Mouse (Mus musculus): ENCODE measurements around the gene Tdo2. TPM values are rescaled to one million over a fixed set of nuclear protein-coding genes. Genes with fewer than 3 reads are reported as not detected.

The Tdo2 gene
- total RNA-seq (2012; rRNA removed) = not detected in 2 replicates

DNA sequence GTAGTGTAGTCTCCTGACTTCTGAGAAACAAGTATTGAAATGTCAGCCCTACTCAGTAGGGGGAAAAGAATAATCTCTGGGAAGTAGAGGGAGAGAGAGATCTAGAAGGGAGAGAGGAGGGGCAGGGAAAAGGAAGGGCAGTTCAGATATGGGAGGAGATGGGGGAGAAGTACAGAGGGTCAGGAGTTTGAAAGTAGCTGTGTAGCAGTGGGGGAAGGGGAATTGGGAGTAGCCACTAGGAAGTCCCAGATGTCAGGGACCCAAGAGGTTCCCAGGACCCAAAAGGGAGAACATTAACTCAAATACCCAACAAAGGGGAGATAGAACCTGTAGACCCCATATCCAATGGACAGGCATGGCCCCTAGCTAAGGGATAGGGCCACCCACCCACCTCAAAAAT is at the start of gene Tdo2:
Gene Tdo2 (minus strand): TSS at position 101 of the 400 bp plus-strand sequence.
- H3K9me3 ChIP-seq (ENCODE audit: control insufficient read depth, insufficient read depth, low read depth, low read length) = no peaks in the 10 kb centered on the region
- H3K9ac ChIP-seq (ENCODE audit: insufficient read depth, low read depth, low read length, poor library complexity, severe bottlenecking) = no peak within 1 kb of the TSS
- no peaks in the 10 kb centered on the region for H3K36me3 ChIP-seq (ENCODE audit: control insufficient read depth, insufficient read depth, low read length, poor library complexity, severe bottlenecking)
- in situ Hi-C loops (cut with MboI; ENCODE audit: low sequenced_read_pairs in 2 of 2, unreplicated experiment in 2 of 2) = no loop called here
- no peak within 1 kb of the TSS for H3K4me3 ChIP-seq (ENCODE audit: insufficient read depth in 1 of 2, low read depth in 1 of 2, low read length in 2 of 2, poor library complexity in 1 of 2, severe bottlenecking in 1 of 2)
- TF ChIP-seq ZNF384 (IDR thresholded peaks at IDR 0.05; ENCODE audit: low read depth, low read length) (no peak), MAFK (IDR thresholded peaks at IDR 0.05; ENCODE audit: insufficient read depth, low read depth, low read length) (no peak), ZC3H11A (IDR thresholded peaks at IDR 0.05; ENCODE audit: borderline replicate concordance, low read depth, low read length) (no peak)
- H3K27ac ChIP-seq (ENCODE audit: insufficient read depth, low read depth, low read length, poor library complexity, severe bottlenecking) = no peak within 1 kb of the TSS
- H3K4me1 ChIP-seq (ENCODE audit: control insufficient read depth in 2 of 2, insufficient read depth in 2 of 2, low read length in 2 of 2, poor library complexity in 1 of 2) = no peaks in the 10 kb centered on the region
- DNase-seq (ENCODE audit: low read depth, low spot score) = no peak

DNA sequence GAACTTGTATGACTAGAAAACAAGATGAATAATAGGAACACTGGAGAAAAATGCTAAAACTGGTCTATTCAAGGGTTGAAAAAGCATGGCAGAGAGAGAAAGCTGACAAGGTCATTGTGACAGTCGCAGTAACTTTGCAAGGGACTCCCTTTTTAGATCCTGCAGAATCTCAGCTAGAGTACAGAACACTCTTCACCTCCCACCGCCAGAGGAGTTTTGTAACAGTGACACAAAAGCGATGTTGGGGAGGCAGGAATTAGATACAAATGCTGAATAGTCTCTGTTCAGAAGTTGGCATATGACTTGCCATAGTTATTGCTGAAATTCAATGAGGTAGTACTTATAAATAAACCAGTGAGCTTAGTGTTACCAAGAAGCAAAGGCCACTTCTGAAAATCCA is 47.1 kb upstream of the Tdo2 start:
- Histone ChIP-seq H3K36me3 (ENCODE audit: control insufficient read depth, insufficient read depth, low read length, poor library complexity, severe bottlenecking) (no peaks in the 10 kb centered on the region), H3K4me3 (ENCODE audit: insufficient read depth in 1 of 2, low read depth in 1 of 2, low read length in 2 of 2, poor library complexity in 1 of 2, severe bottlenecking in 1 of 2) (no peak overlapping the region), H3K9ac (ENCODE audit: insufficient read depth, low read depth, low read length, poor library complexity, severe bottlenecking) (no peak overlapping the region), H3K27ac (ENCODE audit: insufficient read depth, low read depth, low read length, poor library complexity, severe bottlenecking) (no peak overlapping the region), H3K9me3 (ENCODE audit: control insufficient read depth, insufficient read depth, low read depth, low read length) (no peaks in the 10 kb centered on the region), H3K4me1 (ENCODE audit: control insufficient read depth in 2 of 2, insufficient read depth in 2 of 2, low read length in 2 of 2, poor library complexity in 1 of 2) (no peaks in the 10 kb centered on the region)
- TF ChIP-seq ZC3H11A (IDR thresholded peaks at IDR 0.05; ENCODE audit: borderline replicate concordance, low read depth, low read length) (no peak), ZNF384 (IDR thresholded peaks at IDR 0.05; ENCODE audit: low read depth, low read length) (no peak), CHD2 (IDR thresholded peaks at IDR 0.05; ENCODE audit: low read depth, low read length) (no peak), HCFC1 (IDR thresholded peaks at IDR 0.05; ENCODE audit: borderline replicate concordance, insufficient read depth, low read length) (no peak), MAFK (IDR thresholded peaks at IDR 0.05; ENCODE audit: insufficient read depth, low read depth, low read length) (no peak)
- in situ Hi-C loops (cut with MboI; ENCODE audit: low sequenced_read_pairs in 2 of 2, unreplicated experiment in 2 of 2) = no loop called here
- no peak for DNase-seq (ENCODE audit: low read depth, low spot score)

DNA sequence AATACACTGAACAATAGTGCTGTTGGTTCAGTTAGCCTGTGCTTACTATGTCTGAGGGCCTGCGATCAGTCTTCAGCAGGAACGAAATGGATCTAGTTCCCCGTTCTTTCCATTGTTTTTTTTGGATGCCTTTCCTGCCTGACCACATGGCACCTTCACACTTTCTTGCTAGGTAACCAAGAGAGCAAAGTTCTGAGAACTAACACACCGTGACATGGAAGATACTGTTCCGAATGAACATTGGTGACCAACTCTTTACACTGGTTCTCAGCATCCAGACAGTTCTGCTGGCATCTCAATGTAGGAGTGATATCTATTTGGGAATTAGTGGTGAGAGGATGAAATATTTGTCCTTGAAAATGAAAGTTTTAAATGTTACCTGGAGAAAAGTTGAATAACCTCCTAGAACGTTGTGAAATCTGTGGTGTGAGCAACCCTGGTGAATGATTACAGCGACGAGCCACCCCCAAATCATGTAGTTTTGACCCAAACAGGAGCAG is 46.5 kb upstream of the Tdo2 start:
- no peak for DNase-seq (ENCODE audit: low read depth, low spot score)
- Histone ChIP-seq H3K4me3 (ENCODE audit: insufficient read depth in 1 of 2, low read depth in 1 of 2, low read length in 2 of 2, poor library complexity in 1 of 2, severe bottlenecking in 1 of 2) (no peak overlapping the region), H3K9me3 (ENCODE audit: control insufficient read depth, insufficient read depth, low read depth, low read length) (no peaks in the 10 kb centered on the region), H3K9ac (ENCODE audit: insufficient read depth, low read depth, low read length, poor library complexity, severe bottlenecking) (no peak overlapping the region), H3K4me1 (ENCODE audit: control insufficient read depth in 2 of 2, insufficient read depth in 2 of 2, low read length in 2 of 2, poor library complexity in 1 of 2) (no peaks in the 10 kb centered on the region), H3K27ac (ENCODE audit: insufficient read depth, low read depth, low read length, poor library complexity, severe bottlenecking) (no peak overlapping the region), H3K36me3 (ENCODE audit: control insufficient read depth, insufficient read depth, low read length, poor library complexity, severe bottlenecking) (no peaks in the 10 kb centered on the region)
- TF ChIP-seq MAFK (IDR thresholded peaks at IDR 0.05; ENCODE audit: insufficient read depth, low read depth, low read length) = no peak
- TF ChIP-seq HCFC1 (IDR thresholded peaks at IDR 0.05; ENCODE audit: borderline replicate concordance, insufficient read depth, low read length) = no peak
- in situ Hi-C loops (cut with MboI; ENCODE audit: low sequenced_read_pairs in 2 of 2, unreplicated experiment in 2 of 2) = no loop called here

DNA sequence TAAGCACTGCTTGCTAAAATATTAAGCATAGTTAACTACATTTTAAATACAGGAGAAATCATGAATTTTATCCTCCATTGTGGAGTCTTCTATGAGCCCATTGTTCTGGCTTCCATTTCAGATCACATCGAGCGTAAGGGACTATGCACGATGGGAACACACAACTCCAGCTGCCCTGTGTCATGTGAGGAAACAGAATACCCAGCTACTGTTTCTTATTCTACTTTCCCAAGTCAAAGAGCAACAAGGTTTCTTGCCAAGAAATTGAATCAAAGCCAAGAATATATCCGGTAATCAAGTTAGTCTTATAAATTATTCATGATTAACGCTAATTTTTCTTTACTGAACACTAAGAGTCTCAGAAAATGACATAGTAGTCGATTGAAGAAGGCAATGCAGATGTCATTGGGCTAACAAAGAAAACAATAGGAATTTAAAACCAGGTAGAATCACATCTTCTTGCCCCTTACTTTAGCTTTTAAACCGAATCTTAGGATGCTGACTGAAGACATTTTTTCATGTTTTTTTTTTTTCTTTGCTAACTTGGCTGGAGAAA is 38.2 kb upstream of the Tdo2 start:
- Histone ChIP-seq H3K4me3 (ENCODE audit: insufficient read depth in 1 of 2, low read depth in 1 of 2, low read length in 2 of 2, poor library complexity in 1 of 2, severe bottlenecking in 1 of 2) (no peak overlapping the region), H3K36me3 (ENCODE audit: control insufficient read depth, insufficient read depth, low read length, poor library complexity, severe bottlenecking) (no peaks in the 10 kb centered on the region), H3K9ac (ENCODE audit: insufficient read depth, low read depth, low read length, poor library complexity, severe bottlenecking) (no peak overlapping the region), H3K9me3 (ENCODE audit: control insufficient read depth, insufficient read depth, low read depth, low read length) (no peaks in the 10 kb centered on the region), H3K4me1 (ENCODE audit: control insufficient read depth in 2 of 2, insufficient read depth in 2 of 2, low read length in 2 of 2, poor library complexity in 1 of 2) (no peaks in the 10 kb centered on the region), H3K27ac (ENCODE audit: insufficient read depth, low read depth, low read length, poor library complexity, severe bottlenecking) (no peak overlapping the region)
- DNase-seq (ENCODE audit: low read depth, low spot score) = no peak
- no peak for TF ChIP-seq ZC3H11A (IDR thresholded peaks at IDR 0.05; ENCODE audit: borderline replicate concordance, low read depth, low read length)
- TF ChIP-seq ZNF384 (IDR thresholded peaks at IDR 0.05; ENCODE audit: low read depth, low read length) = no peak
- no peak for TF ChIP-seq CHD2 (IDR thresholded peaks at IDR 0.05; ENCODE audit: low read depth, low read length)
- TF ChIP-seq MAFK (IDR thresholded peaks at IDR 0.05; ENCODE audit: insufficient read depth, low read depth, low read length) = no peak
- TF ChIP-seq HCFC1 (IDR thresholded peaks at IDR 0.05; ENCODE audit: borderline replicate concordance, insufficient read depth, low read length) = no peak
- in situ Hi-C loops (cut with MboI; ENCODE audit: low sequenced_read_pairs in 2 of 2, unreplicated experiment in 2 of 2) = no loop called here

DNA sequence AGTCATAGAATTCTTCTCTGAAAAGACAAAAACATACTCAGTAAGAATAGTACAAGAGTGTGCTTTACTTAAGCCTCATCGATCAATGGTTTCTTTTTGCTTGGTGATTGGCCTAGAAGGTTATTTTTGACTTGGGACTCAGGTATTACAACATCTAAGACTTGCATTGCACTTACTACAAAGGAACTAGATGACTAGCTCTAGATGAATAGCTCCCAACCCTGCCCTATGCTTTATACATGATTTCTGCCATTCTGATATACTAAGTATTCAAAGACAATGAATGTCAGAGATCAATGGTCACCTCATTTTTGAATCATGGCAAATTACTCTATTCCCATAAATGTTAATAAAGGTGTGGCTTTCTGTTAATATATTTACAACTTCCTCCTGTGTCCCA is 31.0 kb upstream of the Tdo2 start:
- Histone ChIP-seq H3K9ac (ENCODE audit: insufficient read depth, low read depth, low read length, poor library complexity, severe bottlenecking) (no peak overlapping the region), H3K4me1 (ENCODE audit: control insufficient read depth in 2 of 2, insufficient read depth in 2 of 2, low read length in 2 of 2, poor library complexity in 1 of 2) (no peaks in the 10 kb centered on the region), H3K36me3 (ENCODE audit: control insufficient read depth, insufficient read depth, low read length, poor library complexity, severe bottlenecking) (no peaks in the 10 kb centered on the region), H3K9me3 (ENCODE audit: control insufficient read depth, insufficient read depth, low read depth, low read length) (no peaks in the 10 kb centered on the region), H3K4me3 (ENCODE audit: insufficient read depth in 1 of 2, low read depth in 1 of 2, low read length in 2 of 2, poor library complexity in 1 of 2, severe bottlenecking in 1 of 2) (no peak overlapping the region), H3K27ac (ENCODE audit: insufficient read depth, low read depth, low read length, poor library complexity, severe bottlenecking) (no peak overlapping the region)
- no peak for DNase-seq (ENCODE audit: low read depth, low spot score)
- in situ Hi-C loops (cut with MboI; ENCODE audit: low sequenced_read_pairs in 2 of 2, unreplicated experiment in 2 of 2) = no loop called here
- TF ChIP-seq ZC3H11A (IDR thresholded peaks at IDR 0.05; ENCODE audit: borderline replicate concordance, low read depth, low read length) (no peak), ZNF384 (IDR thresholded peaks at IDR 0.05; ENCODE audit: low read depth, low read length) (no peak), MAFK (IDR thresholded peaks at IDR 0.05; ENCODE audit: insufficient read depth, low read depth, low read length) (no peak), HCFC1 (IDR thresholded peaks at IDR 0.05; ENCODE audit: borderline replicate concordance, insufficient read depth, low read length) (no peak), CHD2 (IDR thresholded peaks at IDR 0.05; ENCODE audit: low read depth, low read length) (no peak)
